8 mouse cellular contexts compared by ENCODE assay signal in the genomic region with DNA sequence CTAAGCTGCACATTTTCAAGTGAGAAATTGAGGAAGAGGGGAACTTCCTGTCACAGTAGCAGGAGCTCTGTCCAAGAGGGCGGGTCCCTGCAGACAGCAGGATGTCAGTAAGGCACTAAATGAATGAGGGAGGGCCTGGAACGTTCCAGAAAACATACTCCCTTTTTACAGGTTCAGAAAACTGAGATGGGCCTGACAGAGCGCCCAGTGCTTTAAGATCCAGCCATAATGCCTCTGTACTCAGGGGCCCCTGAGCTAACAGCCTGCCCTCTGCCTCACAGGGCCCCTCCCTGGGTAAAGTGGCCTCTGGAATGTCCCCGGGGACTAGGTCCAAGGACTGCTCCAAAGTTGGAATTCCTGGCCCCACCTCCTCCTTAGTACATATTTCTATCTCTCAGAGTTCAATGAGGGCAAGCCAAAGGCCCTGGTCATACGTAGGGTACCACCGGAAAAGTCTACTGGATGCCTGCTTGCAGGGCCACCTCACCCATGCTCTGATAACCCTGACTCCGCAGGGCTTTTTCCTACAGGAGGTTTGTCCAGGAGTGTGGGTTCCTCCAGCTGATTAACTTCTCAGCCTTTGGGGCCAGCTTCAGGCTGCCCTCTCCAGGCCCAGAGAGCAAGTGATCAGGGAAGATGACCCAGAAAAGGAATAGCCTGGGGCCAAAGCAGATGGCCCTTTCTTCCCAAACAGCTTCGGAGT. TPM values are rescaled to one million over a fixed set of nuclear protein-coding genes. Genes with fewer than 3 reads are reported as not detected.
DNase-seq lines count a peak whose midpoint lies in the region; ATAC-seq and TF ChIP-seq lines count a peak whose summit lies in the region.

No protein-coding gene starts in this region.

- peaks cover 74% of the 10 kb centered on the region for H3K4me1 ChIP-seq in E14TG2a.4 (replicated peaks; ENCODE audit: low read depth, low read length)
- peaks cover 19% of the 10 kb centered on the region for H3K4me1 ChIP-seq in forebrain, embryonic 16.5 days (replicated peaks; ENCODE audit: control insufficient read depth, insufficient read depth, low read length)
- peaks cover 35% of the 10 kb centered on the region for H3K4me1 ChIP-seq in intestine, embryonic 14.5 days (replicated peaks; ENCODE audit: control insufficient read depth, insufficient read depth, low read length)
- peaks cover 74% of the 10 kb centered on the region for H3K4me1 ChIP-seq in liver, embryonic 15.5 days (replicated peaks)
- H3K4me1 ChIP-seq in neural tube, embryonic 14.5 days (ENCODE audit: control insufficient read depth, insufficient read depth, low read length) = peaks cover 19% of the 10 kb centered on the region

- no peak for TF ChIP-seq CTCF in E14TG2a.4 (conservative IDR thresholded peaks at IDR 0.05; ENCODE audit: low read length)

- ATAC-seq in forebrain, embryonic 16.5 days = no peak
- no peak for ATAC-seq in intestine, embryonic 14.5 days (replicated peaks; ENCODE audit: low FRiP score, low TSS enrichment, low read depth)
- no peak for ATAC-seq in liver, embryonic 15.5 days (ENCODE audit: insufficient read depth)
- no peak for ATAC-seq in neural tube, embryonic 14.5 days (ENCODE audit: low read depth)
- no peak for ATAC-seq in erythroblast, adult 5-6 weeks (replicated peaks; ENCODE audit: low FRiP score, poor library complexity, severe bottlenecking)
- no peak for ATAC-seq in cerebellum, adult (ENCODE audit: insufficient number of reproducible peaks, low FRiP score, low TSS enrichment)

- no peaks in the 10 kb centered on the region for H3K9me3 ChIP-seq in E14TG2a.4 (ENCODE audit: low read length)
- no peaks in the 10 kb centered on the region for H3K9me3 ChIP-seq in forebrain, embryonic 16.5 days (ENCODE audit: control insufficient read depth, low read length)
- no peaks in the 10 kb centered on the region for H3K9me3 ChIP-seq in intestine, embryonic 14.5 days (ENCODE audit: control insufficient read depth, low read length)
- H3K9me3 ChIP-seq in liver, embryonic 15.5 days (replicated peaks) = no peaks in the 10 kb centered on the region
- H3K9me3 ChIP-seq in neural tube, embryonic 14.5 days (ENCODE audit: control insufficient read depth, low read length) = no peaks in the 10 kb centered on the region

- peak; percentile 74 for DNase-seq in 416B (ENCODE audit: low read depth)
- DNase-seq in intestine, embryonic 14.5 days (ENCODE audit: low spot score) = no peak

- peak overlapping the region; percentile 20 for H3K4me3 ChIP-seq in E14TG2a.4 (replicated peaks; ENCODE audit: low read length)
- H3K4me3 ChIP-seq in forebrain, embryonic 16.5 days (replicated peaks; ENCODE audit: low read length) = no peak overlapping the region
- no peak overlapping the region for H3K4me3 ChIP-seq in intestine, embryonic 14.5 days (ENCODE audit: low read depth, low read length)
- H3K4me3 ChIP-seq in liver, embryonic 15.5 days (replicated peaks) = no peak overlapping the region; the same call in 1 of the 2 replicates
- H3K4me3 ChIP-seq in neural tube, embryonic 14.5 days (ENCODE audit: low read depth, low read length) = no peak overlapping the region

- peaks cover 8% of the 10 kb centered on the region for H3K36me3 ChIP-seq in E14TG2a.4 (ENCODE audit: insufficient read depth, low read length)
- H3K36me3 ChIP-seq in forebrain, embryonic 16.5 days (ENCODE audit: control insufficient read depth, insufficient read depth) = peaks cover under 1% of the 10 kb centered on the region; the same call in 1 of the 2 replicates
- peaks cover 8% of the 10 kb centered on the region for H3K36me3 ChIP-seq in intestine, embryonic 14.5 days (ENCODE audit: control insufficient read depth, insufficient read depth, low read length)
- peaks cover 8% of the 10 kb centered on the region for H3K36me3 ChIP-seq in liver, embryonic 15.5 days (replicated peaks)
- peaks cover 8% of the 10 kb centered on the region for H3K36me3 ChIP-seq in neural tube, embryonic 14.5 days (ENCODE audit: control insufficient read depth, insufficient read depth, low read length)

- no peaks in the 10 kb centered on the region for H3K27me3 ChIP-seq in E14TG2a.4 (ENCODE audit: insufficient read depth, low read length)
- H3K27me3 ChIP-seq in forebrain, embryonic 16.5 days (replicated peaks; ENCODE audit: control insufficient read depth, insufficient read depth, low read length) = no peaks in the 10 kb centered on the region
- no peaks in the 10 kb centered on the region for H3K27me3 ChIP-seq in intestine, embryonic 14.5 days (replicated peaks; ENCODE audit: control insufficient read depth, insufficient read depth, low read length)
- H3K27me3 ChIP-seq in liver, embryonic 15.5 days = no peaks in the 10 kb centered on the region
- peaks cover 3% of the 10 kb centered on the region; the same call in 1 of the 2 replicates for H3K27me3 ChIP-seq in neural tube, embryonic 14.5 days (ENCODE audit: control insufficient read depth, insufficient read depth, low read length)

- WGBS in forebrain, embryonic 16.5 days = 74% methylated on average over 8 of the region's 8 CpGs
- WGBS in intestine, embryonic 14.5 days = 35% methylated on average over 8 of the region's 8 CpGs
- 27% methylated on average over 8 of the region's 8 CpGs for WGBS in liver, embryonic 15.5 days (ENCODE audit: insufficient replicate concordance)
- WGBS in neural tube, embryonic 14.5 days = 44% methylated on average over 8 of the region's 8 CpGs

- no peak overlapping the region for H3K9ac ChIP-seq in forebrain, embryonic 16.5 days (replicated peaks; ENCODE audit: low read depth, low read length)
- 0 out of 2 replicates have a peak overlapping the region, but pooled peaks have one; percentile 15 for H3K9ac ChIP-seq in intestine, embryonic 14.5 days (ENCODE audit: low read length)
- H3K9ac ChIP-seq in liver, embryonic 15.5 days = peak overlapping the region; percentile 39; the same call in 1 of the 2 replicates
- H3K9ac ChIP-seq in neural tube, embryonic 14.5 days (replicated peaks; ENCODE audit: low read depth, low read length) = no peak overlapping the region

- H3K27ac ChIP-seq in forebrain, embryonic 16.5 days (ENCODE audit: low read length) = 0 out of 2 replicates have a peak overlapping the region, but pooled peaks have one; percentile 15
- peak overlapping the region; percentile 100 for H3K27ac ChIP-seq in intestine, embryonic 14.5 days (ENCODE audit: low read depth)
- H3K27ac ChIP-seq in liver, embryonic 15.5 days (replicated peaks) = peak overlapping the region; percentile 98
- H3K27ac ChIP-seq in neural tube, embryonic 14.5 days (ENCODE audit: low read depth, low read length) = peak overlapping the region; percentile 67

- no peak overlapping the region for H3K4me2 ChIP-seq in forebrain, embryonic 16.5 days (ENCODE audit: low read length)
- peak overlapping the region; percentile 92 for H3K4me2 ChIP-seq in intestine, embryonic 14.5 days (ENCODE audit: low read length)
- peak overlapping the region; percentile 91 for H3K4me2 ChIP-seq in liver, embryonic 15.5 days
- no peak overlapping the region for H3K4me2 ChIP-seq in neural tube, embryonic 14.5 days (ENCODE audit: low read depth, low read length)

RNA-seq across cellular contexts. Expression of a gene that starts 3.2 kb away (rescaled TPM):
- 15,087 and 15,431 TPM in 2 replicates for polyA plus RNA-seq in forebrain, embryonic 16.5 days (2015; fragmentation: Nextera tagmentation; extraction: Ambion mirVana)
- polyA plus RNA-seq in intestine, embryonic 14.5 days (2014; fragmentation: Nextera tagmentation; extraction: Ambion mirVana) = 15,561 and 16,510 TPM in 2 replicates
- 5,733 and 6,728 TPM in 2 replicates for polyA plus RNA-seq in liver, embryonic 15.5 days (2015; fragmentation: Nextera tagmentation; extraction: Ambion mirVana)
- polyA plus RNA-seq in neural tube, embryonic 14.5 days (2014; fragmentation: Nextera tagmentation; extraction: Ambion mirVana) = 12,012 and 12,961 TPM in 2 replicates
- 4,143 and 4,236 TPM in 2 replicates for total RNA-seq in erythroblast, adult 5-6 weeks (2015; ENCODE audit: low replicate concordance)
- total RNA-seq in erythroblast, adult 5-6 weeks (2017; ENCODE audit: low replicate concordance) = 1,451 and 2,396 TPM in 2 replicates

RNA-seq across cellular contexts. Expression of a gene that starts 14.5 kb away (rescaled TPM):
- 29.5 and 31.4 TPM in 2 replicates for polyA plus RNA-seq in forebrain, embryonic 16.5 days (2015; fragmentation: Nextera tagmentation; extraction: Ambion mirVana)
- 10.3 and 10.8 TPM in 2 replicates for polyA plus RNA-seq in intestine, embryonic 14.5 days (2014; fragmentation: Nextera tagmentation; extraction: Ambion mirVana)
- 3.3 and 4.2 TPM in 2 replicates for polyA plus RNA-seq in liver, embryonic 15.5 days (2015; fragmentation: Nextera tagmentation; extraction: Ambion mirVana)
- 22.5 and 24.1 TPM in 2 replicates for polyA plus RNA-seq in neural tube, embryonic 14.5 days (2014; fragmentation: Nextera tagmentation; extraction: Ambion mirVana)
- total RNA-seq in erythroblast, adult 5-6 weeks (2015; ENCODE audit: low replicate concordance) = 0.84 and 8.3 TPM in 2 replicates
- 0.56 and 1.4 TPM in 2 replicates for total RNA-seq in erythroblast, adult 5-6 weeks (2017; ENCODE audit: low replicate concordance)

RNA-seq across cellular contexts. Expression of a gene that starts 50.4 kb away (rescaled TPM):
- 541 and 600 TPM in 2 replicates for polyA plus RNA-seq in forebrain, embryonic 16.5 days (2015; fragmentation: Nextera tagmentation; extraction: Ambion mirVana)
- 230 and 247 TPM in 2 replicates for polyA plus RNA-seq in intestine, embryonic 14.5 days (2014; fragmentation: Nextera tagmentation; extraction: Ambion mirVana)
- 23.0 and 23.4 TPM in 2 replicates for polyA plus RNA-seq in liver, embryonic 15.5 days (2015; fragmentation: Nextera tagmentation; extraction: Ambion mirVana)
- polyA plus RNA-seq in neural tube, embryonic 14.5 days (2014; fragmentation: Nextera tagmentation; extraction: Ambion mirVana) = 428 and 502 TPM in 2 replicates
- not detected in 2 replicates for total RNA-seq in erythroblast, adult 5-6 weeks (2015; ENCODE audit: low replicate concordance)
- not detected in 2 replicates for total RNA-seq in erythroblast, adult 5-6 weeks (2017; ENCODE audit: low replicate concordance)

Comparison
In these comparisons a context has a peak if more than half of its experiments do, and no peak if none do; other contexts are left out.
1. H3K27ac ChIP-seq: peak in every context shown above with its lines; median percentile 100 in intestine, embryonic 14.5 days; 98 in liver, embryonic 15.5 days; 67 in neural tube, embryonic 14.5 days; 15 in forebrain, embryonic 16.5 days.
2. H3K4me2 ChIP-seq: peak in intestine, embryonic 14.5 days (single experiment) and liver, embryonic 15.5 days (single experiment); none in forebrain, embryonic 16.5 days (single experiment) and neural tube, embryonic 14.5 days (single experiment).
3. H3K9ac ChIP-seq: peak in intestine, embryonic 14.5 days (single experiment) and liver, embryonic 15.5 days (single experiment); none in forebrain, embryonic 16.5 days (single experiment) and neural tube, embryonic 14.5 days (single experiment).